Mouse (Mus musculus) lung, postnatal 0 days (tissue): ENCODE measurements at regions not wholly inside any gene's neighbourhood (a gene's known extent, or its start where the extent isn't known, plus 50 kb on each side); places are given as distances from the start of the nearest gene placed in this dataset.

ENCODE experiments used
- ATAC-seq: fragments of 200-750 bp; cut with Nextera tagmentation; 2 replicates; pipeline ENCODE4 v1.8.0; 2017; ENCODE audit warnings: moderate library complexity
- DNase-seq: peaks from one replicate; pipeline ENCODE4 v3.0.0-alpha.2; 2016; ENCODE audit warnings: low spot score
- H3K27ac ChIP-seq: fragments of 300-500 bp; sonication (generic); 2 replicates; pipeline ENCODE4 v1.5.1; 2014; ENCODE audit warnings: antibody characterized with exemption, mild to moderate bottlenecking, low read length, mixed read lengths
- H3K27me3 ChIP-seq: fragments of 300-500 bp; sonication (generic); replicated peaks from 2 replicates; pipeline ENCODE4 v1.6.1; 2014; ENCODE audit warnings: low read length, mixed read lengths; ENCODE audit not compliant: insufficient read depth
- H3K36me3 ChIP-seq: fragments of 300-500 bp; sonication (generic); 2 replicates; pipeline ENCODE4 v1.6.1; 2014; ENCODE audit warnings: low read length, mixed read lengths; ENCODE audit not compliant: insufficient read depth
- H3K4me1 ChIP-seq: fragments of 300-500 bp; sonication (generic); 2 replicates; pipeline ENCODE4 v1.6.1; 2014; ENCODE audit warnings: antibody characterized with exemption, low read depth, low read length, mixed read lengths; ENCODE audit not compliant: insufficient read depth
- H3K4me2 ChIP-seq: fragments of 300-500 bp; sonication (generic); replicated peaks from 2 replicates; pipeline ENCODE4 v1.6.1; 2014; ENCODE audit warnings: low read depth, mild to moderate bottlenecking, low read length, moderate library complexity, mixed read lengths
- H3K4me3 ChIP-seq: fragments of 300-500 bp; sonication (generic); 2 replicates; pipeline ENCODE4 v1.5.1; 2014; ENCODE audit warnings: low read depth, low read length
- H3K9ac ChIP-seq: fragments of 300-500 bp; sonication (generic); replicated peaks from 2 replicates; pipeline ENCODE4 v1.6.1; 2014; ENCODE audit warnings: low read depth, mild to moderate bottlenecking
- H3K9me3 ChIP-seq: fragments of 300-500 bp; sonication (generic); 2 replicates; pipeline ENCODE4 v1.6.1; 2016; ENCODE audit warnings: low read length, mixed read lengths
- CTCF ChIP-seq: IDR thresholded peaks from 2 replicates; pipeline ENCODE4 v1.5.1; 2016; ENCODE audit warnings: antibody characterized with exemption, mild to moderate bottlenecking
- EP300 ChIP-seq: IDR thresholded peaks from 2 replicates; pipeline ENCODE4 v1.6.1; 2016; ENCODE audit warnings: antibody characterized with exemption, mild to moderate bottlenecking, control low read depth
- WGBS: fragments of 180-500 bp; shearing (Covaris S2); extraction: QIAGEN DNeasy Blood & Tissue Kit; methylation state at CpG from one replicate; pipeline ENCODE4 v1.1.7; 2014; 5-methylcytosine and 5-hydroxymethylcytosine counted together

GRCm38 (mm10) chr16:8053936-8054335 is 371.0 kb downstream of the Tmem114 start:
- no peak overlapping the region for H3K27ac ChIP-seq
- no peaks in the 10 kb centered on the region for H3K36me3 ChIP-seq
- no peak overlapping the region for H3K4me2 ChIP-seq
- TF ChIP-seq EP300, result no peak
- no peak for TF ChIP-seq CTCF
- no peaks in the 10 kb centered on the region for H3K9me3 ChIP-seq
- no peaks in the 10 kb centered on the region for H3K4me1 ChIP-seq
- no peaks in the 10 kb centered on the region for H3K27me3 ChIP-seq
- ATAC-seq, result no peak
- no peak for DNase-seq
- H3K9ac ChIP-seq, result no peak overlapping the region
- no peak overlapping the region for H3K4me3 ChIP-seq
- WGBS, result 50% methylated on average over 5 of the region's 5 CpGs

GRCm38 (mm10) chr16:8008966-8009365 is 416.0 kb downstream of the Tmem114 start:
- 29% methylated on average over 3 of the region's 3 CpGs for WGBS
- Histone ChIP-seq H3K4me1 (no peaks in the 10 kb centered on the region), H3K27ac (no peak overlapping the region), H3K27me3 (no peaks in the 10 kb centered on the region), H3K36me3 (no peaks in the 10 kb centered on the region), H3K4me2 (no peak overlapping the region), H3K9me3 (no peaks in the 10 kb centered on the region), H3K9ac (no peak overlapping the region), H3K4me3 (no peak overlapping the region)
- no peak for TF ChIP-seq CTCF
- no peak for TF ChIP-seq EP300
- DNase-seq, result peak; percentile 31
- ATAC-seq, result no peak

GRCm38 (mm10) chr16:8006631-8007030 is 418.3 kb downstream of the Tmem114 start:
- Histone ChIP-seq H3K4me2 (no peak overlapping the region), H3K4me3 (no peak overlapping the region), H3K9ac (no peak overlapping the region), H3K4me1 (no peaks in the 10 kb centered on the region), H3K27me3 (no peaks in the 10 kb centered on the region), H3K36me3 (no peaks in the 10 kb centered on the region), H3K9me3 (no peaks in the 10 kb centered on the region), H3K27ac (no peak overlapping the region)
- no peak for TF ChIP-seq EP300
- no peak for TF ChIP-seq CTCF
- 33% methylated on average over 3 of the region's 3 CpGs for WGBS
- ATAC-seq (no peak), DNase-seq (no peak)

- Histone ChIP-seq H3K4me3 (no peak overlapping the region), H3K36me3 (no peaks in the 10 kb centered on the region), H3K4me1 (no peaks in the 10 kb centered on the region), H3K9ac (no peak overlapping the region), H3K27ac (no peak overlapping the region), H3K27me3 (no peaks in the 10 kb centered on the region), H3K4me2 (no peak overlapping the region), H3K9me3 (no peaks in the 10 kb centered on the region)
- TF ChIP-seq EP300 (no peak), CTCF (no peak)
- no peak for DNase-seq
- no peak for ATAC-seq
- 84% methylated on average over 7 of the region's 7 CpGs for WGBS
Observed at GRCm38 (mm10) chr16:8002339-8003089, 422.4 kb downstream of the Tmem114 start.

GRCm38 (mm10) chr16:7982816-7983215 is 442.1 kb downstream of the Tmem114 start:
- no peak for ATAC-seq
- WGBS, result 36% methylated on average over 10 of the region's 10 CpGs

GRCm38 (mm10) chr16:7978466-7978865 is 446.5 kb downstream of the Tmem114 start:
- 29% methylated on average over 6 of the region's 6 CpGs for WGBS
- no peak for TF ChIP-seq EP300

More at GRCm38 (mm10) chr16:7982816-7983215, 442.1 kb downstream of the Tmem114 start:
- Histone ChIP-seq H3K9ac (no peak overlapping the region), H3K4me2 (no peak overlapping the region), H3K27me3 (no peaks in the 10 kb centered on the region), H3K36me3 (no peaks in the 10 kb centered on the region), H3K27ac (no peak overlapping the region), H3K4me3 (no peak overlapping the region), H3K9me3 (no peaks in the 10 kb centered on the region), H3K4me1 (no peaks in the 10 kb centered on the region)
- TF ChIP-seq CTCF (no peak), EP300 (no peak)
- DNase-seq, result no peak

GRCm38 (mm10) chr16:7951616-7952015 is 473.3 kb downstream of the Tmem114 start:
- Histone ChIP-seq H3K36me3 (no peaks in the 10 kb centered on the region), H3K9ac (no peak overlapping the region), H3K4me2 (no peak overlapping the region), H3K4me1 (no peaks in the 10 kb centered on the region), H3K4me3 (no peak overlapping the region), H3K9me3 (no peaks in the 10 kb centered on the region), H3K27ac (no peak overlapping the region), H3K27me3 (no peaks in the 10 kb centered on the region)
- no peak for DNase-seq
- 70% methylated on average over 2 of the region's 2 CpGs for WGBS
- ATAC-seq, result no peak
- no peak for TF ChIP-seq EP300
- TF ChIP-seq CTCF, result no peak

More at GRCm38 (mm10) chr16:7978466-7978865, 446.5 kb downstream of the Tmem114 start:
- no peak overlapping the region for H3K9ac ChIP-seq
- no peak overlapping the region for H3K27ac ChIP-seq
- H3K36me3 ChIP-seq, result no peaks in the 10 kb centered on the region
- ATAC-seq, result no peak
- DNase-seq, result no peak
- H3K4me2 ChIP-seq, result no peak overlapping the region
- H3K27me3 ChIP-seq, result no peaks in the 10 kb centered on the region
- H3K4me1 ChIP-seq, result no peaks in the 10 kb centered on the region
- no peak overlapping the region for H3K4me3 ChIP-seq
- no peaks in the 10 kb centered on the region for H3K9me3 ChIP-seq
